Mouse (Mus musculus) neural tube, embryonic 11.5 days (tissue): ENCODE data around the gene Serpinb9g. TPM values are rescaled to one million over a fixed set of nuclear protein-coding genes. Genes with fewer than 3 reads are reported as not detected.
"Not testable (repeated sequence)": the region's sequence is repeated elsewhere in the genome, so short reads cannot be mapped to it uniquely, and the experiment has no call there.

Source experiments
- ATAC-seq: fragments of 200-750 bp; cut with Nextera tagmentation; 2 replicates; pipeline ENCODE4 v1.8.0; 2017; ENCODE audit warnings: moderate number of reproducible peaks, mild to moderate bottlenecking, moderate TSS enrichment, moderate library complexity; ENCODE audit not compliant: insufficient read depth, low FRiP score, low TSS enrichment
- DNase-seq: peaks from one replicate; pipeline ENCODE4 v3.0.0-alpha.2; 2015; ENCODE audit warnings: low spot score
- H3K27ac ChIP-seq: fragments of 300-500 bp; sonication (generic); 2 replicates; pipeline ENCODE4 v1.5.1; 2014; ENCODE audit warnings: low read depth, mild to moderate bottlenecking, low read length
- H3K27me3 ChIP-seq: fragments of 300-500 bp; sonication (generic); 2 replicates; pipeline ENCODE4 v1.6.1; 2014; ENCODE audit warnings: mild to moderate bottlenecking, low read length, mixed read lengths; ENCODE audit not compliant: control insufficient read depth, insufficient read depth
- H3K36me3 ChIP-seq: fragments of 300-500 bp; sonication (generic); 2 replicates; pipeline ENCODE4 v1.6.1; 2014; ENCODE audit warnings: mild to moderate bottlenecking, low read length, moderate library complexity, mixed read lengths; ENCODE audit not compliant: control insufficient read depth, insufficient read depth
- H3K4me1 ChIP-seq: fragments of 300-500 bp; sonication (generic); 2 replicates; pipeline ENCODE4 v1.6.1; 2014; ENCODE audit warnings: low read length, mixed read lengths; ENCODE audit not compliant: control insufficient read depth, insufficient read depth
- H3K4me2 ChIP-seq: fragments of 300-500 bp; sonication (generic); 2 replicates; pipeline ENCODE4 v1.6.1; 2014; ENCODE audit warnings: low read depth, mild to moderate bottlenecking, moderate library complexity
- H3K4me3 ChIP-seq: fragments of 300-500 bp; sonication (generic); 2 replicates; pipeline ENCODE4 v1.5.1; 2014; ENCODE audit warnings: low read depth, low read length
- H3K9ac ChIP-seq: fragments of 300-500 bp; sonication (generic); 2 replicates; pipeline ENCODE4 v1.6.1; 2014; ENCODE audit warnings: mild to moderate bottlenecking, low read length
- H3K9me3 ChIP-seq: fragments of 300-500 bp; sonication (generic); 2 replicates; pipeline ENCODE4 v1.6.1; 2016; ENCODE audit warnings: low read length; ENCODE audit not compliant: control insufficient read depth
- WGBS: fragments of 180-500 bp; shearing (Covaris S2); extraction: QIAGEN DNeasy Blood & Tissue Kit; methylation state at CpG from one replicate; pipeline ENCODE4 v1.1.7; 2014; 5-methylcytosine and 5-hydroxymethylcytosine counted together
- polyA plus RNA-seq: library from polyadenylated mRNA; unstranded; fragments of >200 nt; fragmentation: Nextera tagmentation; extraction: Ambion mirVana; gene quantifications from 2 replicates; pipeline ENCODE4 v1.2.1, GENCODE M21; 2014

The Serpinb9g gene
- polyA plus RNA-seq, result not detected in 2 replicates

- 83% methylated on average over 4 of the region's 4 CpGs for WGBS
- DNase-seq, H3K4me3 ChIP-seq, H3K9me3 ChIP-seq, H3K9ac ChIP-seq, ATAC-seq, H3K4me2 ChIP-seq, H3K36me3 ChIP-seq, H3K4me1 ChIP-seq, H3K27ac ChIP-seq, H3K27me3 ChIP-seq: not testable (repeated sequence)
Measured at GRCm38 (mm10) chr13:33484490-33484889, at the start of gene Serpinb9g. Serpinb9g (plus strand) TSS chr13:33484790.

GRCm38 (mm10) chr13:33483872-33484271, 718 bp upstream of the Serpinb9g start:
- H3K27ac ChIP-seq, ATAC-seq, DNase-seq, H3K27me3 ChIP-seq, H3K4me2 ChIP-seq, H3K4me1 ChIP-seq, H3K9ac ChIP-seq, H3K9me3 ChIP-seq, H3K36me3 ChIP-seq, H3K4me3 ChIP-seq: not testable (repeated sequence)
- WGBS, result 88% methylated on average over 3 of the region's 3 CpGs

- Histone ChIP-seq H3K36me3 (no peaks in the 10 kb centered on the region), H3K27me3 (no peaks in the 10 kb centered on the region), H3K9ac (no peak overlapping the region), H3K9me3 (peaks cover 3% of the 10 kb centered on the region; the same call in 1 of the 2 replicates), H3K4me1 (no peaks in the 10 kb centered on the region), H3K4me2 (no peak overlapping the region), H3K4me3 (no peak overlapping the region), H3K27ac (no peak overlapping the region)
- ATAC-seq (no peak), DNase-seq (no peak)
Measured at GRCm38 (mm10) chr13:33524629-33525028, 40.0 kb downstream of the Serpinb9g start.

DNA sequence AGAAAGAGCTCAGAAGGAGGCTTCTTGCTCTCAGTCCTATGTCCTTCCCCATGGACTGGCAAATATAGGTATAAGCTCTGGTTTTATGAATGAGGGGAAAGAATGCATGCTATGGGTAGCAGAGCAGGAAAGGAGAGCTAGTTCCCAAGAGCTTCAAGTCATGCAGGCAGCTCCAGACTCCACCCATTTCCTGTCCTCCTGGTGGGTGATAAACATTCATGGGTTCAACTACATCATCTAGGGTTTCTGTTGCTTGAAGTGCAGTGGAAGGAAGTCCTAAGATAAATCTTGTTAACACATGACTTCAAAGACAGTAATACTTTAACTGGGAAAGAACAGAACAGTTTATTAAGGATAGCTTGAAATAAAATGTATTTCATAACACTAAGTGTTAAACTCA, 48.2 kb downstream of the Serpinb9g start:
- no peak overlapping the region for H3K9ac ChIP-seq
- DNase-seq, result no peak
- H3K27ac ChIP-seq, result no peak overlapping the region
- H3K4me1 ChIP-seq, result no peaks in the 10 kb centered on the region
- no peak overlapping the region for H3K4me2 ChIP-seq
- H3K36me3 ChIP-seq, result no peaks in the 10 kb centered on the region
- H3K4me3 ChIP-seq, result no peak overlapping the region
- no peak for ATAC-seq
- no peaks in the 10 kb centered on the region for H3K27me3 ChIP-seq
- no peaks in the 10 kb centered on the region for H3K9me3 ChIP-seq

Other genes with a start within 250 kb of the Serpinb9g start
- not detected in 2 replicates for gene Serpinb9e, start 235.2 kb upstream of the Serpinb9g start, polyA plus RNA-seq
- not detected in 2 replicates for gene Serpinb9f, start 160.7 kb upstream of the Serpinb9g start, polyA plus RNA-seq
- gene Gm11397, start 89.0 kb upstream of the Serpinb9g start, polyA plus RNA-seq, result not detected in 2 replicates
- gene Serpinb6d, start 176.6 kb downstream of the Serpinb9g start, polyA plus RNA-seq, result not detected in 2 replicates